1 mouse cellular context compared by ENCODE assay signal in genomic region chr1:180850316-180851270, GRCm38 (mm10).
TF ChIP-seq lines count a peak whose summit lies in the region.

Gene Sde2, plus strand, starts transcription at chr1:180851127.

TF ChIP-seq in MEL, 35 proteins besides CTCF, POLR2A, EP300 and RAD21 (continued from another document):
- TF ChIP-seq TBP (IDR thresholded peaks at IDR 0.05; ENCODE audit: low read depth, low read length) (peak; percentile 97), ZKSCAN1 (IDR thresholded peaks at IDR 0.05; ENCODE audit: low read depth, low read length) (no peak), ZNF384 (IDR thresholded peaks at IDR 0.05; ENCODE audit: low read depth, low read length) (0 out of 2 replicates have a peak, but pooled peaks have one; percentile 6), JUND (IDR thresholded peaks at IDR 0.05; ENCODE audit: low read depth, low read length) (no peak), MYC (IDR thresholded peaks at IDR 0.05; ENCODE audit: low read depth, low read length) (peak; percentile 62)
